Mouse (Mus musculus): ENCODE results near the gene Lst1. TPM values are rescaled to one million over a fixed set of nuclear protein-coding genes. Genes with fewer than 3 reads are reported as not detected.

Lst1 gene
- total and polyA plus RNA-seq, 3 experiments = 15.2 to 29.0 TPM; not detected in 1

DNA sequence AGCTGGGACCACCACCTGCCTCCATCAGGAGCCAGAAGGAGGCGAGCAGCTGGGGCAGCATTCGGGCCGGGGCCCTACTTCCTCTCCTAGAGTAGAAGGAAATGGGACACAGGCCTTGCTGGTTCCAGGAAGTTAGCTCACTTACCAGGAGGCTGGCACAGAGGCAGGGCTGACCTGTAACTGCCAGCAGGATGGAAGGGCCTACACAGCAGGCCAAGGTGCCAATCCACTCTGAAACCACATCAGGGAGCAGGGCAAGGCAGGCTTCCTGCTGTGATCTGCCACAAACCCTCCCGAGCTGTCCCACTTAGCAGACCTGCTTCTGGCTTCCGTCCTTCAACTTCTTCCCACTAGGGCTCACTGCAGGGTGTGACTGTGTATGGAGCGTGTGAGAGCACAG, 34.1 kb upstream of the Lst1 start:
- Histone ChIP-seq H3K36me3 (ENCODE audit: control insufficient read depth in 1 of 2, insufficient read depth in 2 of 2, low read length in 2 of 2) (peaks cover 2 to 27% of the 10 kb centered on the region in 2 experiments), H3K4me3 (ENCODE audit: control insufficient read depth in 1 of 2, insufficient read depth in 1 of 2, low read depth in 2 of 2, low read length in 2 of 2) (no peak overlapping the region), H3K27me3 (ENCODE audit: control insufficient read depth in 1 of 2, insufficient read depth in 2 of 2, low read length in 2 of 2) (no peaks in the 10 kb centered on the region), H3K9ac (ENCODE audit: control insufficient read depth, low read depth, low read length, poor library complexity, severe bottlenecking) (no peak overlapping the region), H3K27ac (ENCODE audit: control insufficient read depth, low read depth, low read length) (no peak overlapping the region), H3K9me3 (replicated peaks; ENCODE audit: insufficient read depth, low read length) (no peaks in the 10 kb centered on the region), H3K4me1 (ENCODE audit: control insufficient read depth in 1 of 2, insufficient read depth in 2 of 2, low read length in 2 of 2) (peaks cover 6 to 30% of the 10 kb centered on the region in 2 experiments), H3K79me2 (ENCODE audit: control insufficient read depth, insufficient read depth, low read length, poor library complexity) (no peaks in the 10 kb centered on the region; the same call in 1 of the 2 replicates)
- no peak for DNase-seq (ENCODE audit: low read depth, low spot score)
- TF ChIP-seq BHLHE40 (IDR thresholded peaks at IDR 0.05; ENCODE audit: borderline replicate concordance, low read depth, low read length) (no peak), UBTF (IDR thresholded peaks at IDR 0.05; ENCODE audit: borderline replicate concordance, insufficient read depth, low read depth, low read length) (no peak), KAT2A (conservative IDR thresholded peaks at IDR 0.05; ENCODE audit: low read depth, low read length) (no peak), E2F4 (IDR thresholded peaks at IDR 0.05; ENCODE audit: borderline replicate concordance, low read depth, low read length) (no peak), POLR2AphosphoS5 (IDR thresholded peaks at IDR 0.05; ENCODE audit: borderline replicate concordance, low read depth, low read length) (no peak), HCFC1 (IDR thresholded peaks at IDR 0.05; ENCODE audit: low read depth, low read length) (no peak), MYC (IDR thresholded peaks at IDR 0.05; ENCODE audit: low read depth, low read length) (no peak), MAZ (IDR thresholded peaks at IDR 0.05; ENCODE audit: low read depth, low read length) (no peak), TCF12 (IDR thresholded peaks at IDR 0.05; ENCODE audit: low read depth, low read length) (no peak), NELFE (IDR thresholded peaks at IDR 0.05; ENCODE audit: low read depth, low read length) (no peak), MXI1 (IDR thresholded peaks at IDR 0.05; ENCODE audit: low read depth, low read length) (no peak), RAD21 (IDR thresholded peaks at IDR 0.05; ENCODE audit: low read depth, low read length) (no peak), ETS1 (IDR thresholded peaks at IDR 0.05; ENCODE audit: low read depth, low read length) (no peak), JUND (IDR thresholded peaks at IDR 0.05; ENCODE audit: low read depth, low read length) (no peak), USF1 (IDR thresholded peaks at IDR 0.05; ENCODE audit: low read depth, low read length) (no peak), MEF2A (IDR thresholded peaks at IDR 0.05; ENCODE audit: extremely low read depth, insufficient replicate concordance, low read depth, low read length, poor library complexity, severe bottlenecking) (no peak), USF2 (IDR thresholded peaks at IDR 0.05; ENCODE audit: borderline replicate concordance in 1 of 2, insufficient read depth in 1 of 2, low read depth in 1 of 2, low read length in 2 of 2) (no peak)

DNA sequence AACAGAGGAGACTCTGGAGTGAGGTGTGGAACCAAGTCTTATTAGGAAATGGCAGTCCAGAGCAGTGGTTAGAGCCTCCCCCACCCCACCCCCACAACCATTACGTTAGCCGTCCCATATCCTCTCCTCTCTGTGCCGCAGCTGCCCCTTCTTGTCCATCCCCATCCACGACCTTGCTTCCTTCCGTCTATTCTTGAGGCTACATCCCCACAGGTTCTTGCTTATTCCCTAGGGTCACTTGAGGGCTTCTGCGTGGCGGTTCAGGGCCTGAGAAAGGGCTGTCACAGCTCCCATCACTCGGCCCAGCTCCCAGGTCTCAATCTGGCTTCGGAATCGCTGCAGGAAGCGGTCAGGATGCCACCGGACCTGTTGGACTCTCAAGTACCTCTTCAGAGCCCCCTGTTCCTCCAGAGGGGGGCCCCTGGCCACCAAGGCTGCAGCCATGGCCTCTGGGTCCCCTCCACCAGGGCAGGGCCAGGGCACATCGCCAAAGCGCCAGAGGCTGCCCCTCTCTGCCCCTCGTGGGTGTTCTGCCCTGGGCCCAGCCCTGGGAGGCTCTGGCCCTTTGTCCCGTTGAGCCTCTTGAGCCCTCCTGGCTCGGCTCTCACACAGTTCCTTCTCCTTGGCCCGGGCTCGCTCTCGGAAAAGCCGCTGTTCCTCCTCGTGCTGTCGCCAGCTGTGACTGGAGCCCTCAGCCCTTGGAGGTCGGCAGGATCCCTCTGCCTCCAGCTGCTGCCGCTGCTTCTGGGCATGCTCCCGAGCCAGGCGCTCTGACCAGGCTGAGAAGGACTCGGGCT, 32.1 kb upstream of the Lst1 start, which contains the start of gene Gm16181:
Gene Gm16181 (plus strand): TSS at position 679 of the 797 bp plus-strand sequence.
- peaks cover 0 to 27% of the 10 kb centered on the region in 2 experiments for H3K36me3 ChIP-seq (ENCODE audit: control insufficient read depth in 1 of 2, insufficient read depth in 2 of 2, low read length in 2 of 2)
- H3K27me3 ChIP-seq (ENCODE audit: control insufficient read depth in 1 of 2, insufficient read depth in 2 of 2, low read length in 2 of 2) = no peaks in the 10 kb centered on the region
- peaks cover 6 to 30% of the 10 kb centered on the region in 2 experiments for H3K4me1 ChIP-seq (ENCODE audit: control insufficient read depth in 1 of 2, insufficient read depth in 2 of 2, low read length in 2 of 2)
- H3K27ac ChIP-seq (ENCODE audit: control insufficient read depth, low read depth, low read length) = peak within 1 kb of the TSS; percentile 94
- TF ChIP-seq ZNF384 (IDR thresholded peaks at IDR 0.05; ENCODE audit: low read depth, low read length) = no peak
- TF ChIP-seq MXI1 (IDR thresholded peaks at IDR 0.05; ENCODE audit: low read depth, low read length) = no peak
- TF ChIP-seq POLR2AphosphoS2 (IDR thresholded peaks at IDR 0.05; ENCODE audit: low read length) = no peak
- no peaks in the 10 kb centered on the region for H3K9me3 ChIP-seq (replicated peaks; ENCODE audit: insufficient read depth, low read length)
- no peak within 1 kb of the TSS for H3K4me3 ChIP-seq (ENCODE audit: control insufficient read depth in 1 of 2, insufficient read depth in 1 of 2, low read depth in 2 of 2, low read length in 2 of 2)
- no peak for DNase-seq (ENCODE audit: low read depth, low spot score)
- no peaks in the 10 kb centered on the region; the same call in 1 of the 2 replicates for H3K79me2 ChIP-seq (ENCODE audit: control insufficient read depth, insufficient read depth, low read length, poor library complexity)
- peak within 1 kb of the TSS; percentile 17; the same call in 1 of the 2 replicates for H3K9ac ChIP-seq (ENCODE audit: control insufficient read depth, low read depth, low read length, poor library complexity, severe bottlenecking)

Data from MEL (cell line).